Mouse (Mus musculus) gonadal fat pad, adult 2 months (tissue): ENCODE measurements around the gene Ppia. TPM values are rescaled to one million over a fixed set of nuclear protein-coding genes. Genes with fewer than 3 reads are reported as not detected.
A peak's percentile ranks its signal among the peaks of the same experiment; 100 is the strongest.
"Not testable (repeated sequence)": the region's sequence is repeated elsewhere in the genome, so short reads cannot be mapped to it uniquely, and the experiment has no call there.

Source experiments
- DNase-seq: peaks from one replicate; pipeline ENCODE4 v3.0.0-alpha.2; 2012; ENCODE audit warnings: low read depth
- polyA plus RNA-seq: library from polyadenylated mRNA; depleted of rRNA; stranded (reverse); fragments of >200 nt; gene quantifications from 2 replicates; pipeline ENCODE4 v1.2.3, GENCODE M21; 2012; rRNA removed

Ppia gene
- polyA plus RNA-seq, 1 experiment: 1,261 TPM

- no peak for DNase-seq
These were observed 27.3 kb downstream of the Ppia start for GRCm38 (mm10) chr11:6442566-6442965.

GRCm38 (mm10) chr11:6443102-6443501, 27.9 kb downstream of the Ppia start:
- no peak for DNase-seq

- no peak for DNase-seq
These were observed 28.5 kb downstream of the Ppia start for GRCm38 (mm10) chr11:6443727-6444076.

- peak; percentile 95 for DNase-seq
These were observed 29.0 kb downstream of the Ppia start, which contains the start of gene H2afv for GRCm38 (mm10) chr11:6444077-6444853. H2afv (minus strand) TSS chr11:6444443.

- DNase-seq: no peak
These were observed 30.2 kb downstream of the Ppia start for GRCm38 (mm10) chr11:6445441-6445840.

- DNase-seq: no peak
These were observed 30.7 kb downstream of the Ppia start for GRCm38 (mm10) chr11:6445951-6446350.

- DNase-seq: no peak
These were observed 32.2 kb downstream of the Ppia start for GRCm38 (mm10) chr11:6447493-6447892.

GRCm38 (mm10) chr11:6448155-6448554, 32.9 kb downstream of the Ppia start:
- DNase-seq: not testable (repeated sequence)

GRCm38 (mm10) chr11:6456083-6456482, 40.8 kb downstream of the Ppia start:
- DNase-seq: no peak

- DNase-seq: no peak
These were observed 48.1 kb downstream of the Ppia start for GRCm38 (mm10) chr11:6463159-6463837.

- no peak for DNase-seq
These were observed 49.9 kb downstream of the Ppia start for GRCm38 (mm10) chr11:6465122-6465521.

GRCm38 (mm10) chr11:6468541-6468940, 53.3 kb downstream of the Ppia start:
- no peak for DNase-seq

Other genes with a start within 250 kb of the Ppia start
- gene A730071L15Rik, start 215.4 kb upstream of the Ppia start, polyA plus RNA-seq: 0.16 and 0.19 TPM in 2 replicates
- gene Nudcd3, start 215.0 kb upstream of the Ppia start, polyA plus RNA-seq: 43.6 and 52.5 TPM in 2 replicates
- gene Npc1l1, start 185.3 kb upstream of the Ppia start, polyA plus RNA-seq: 2.0 and 3.0 TPM in 2 replicates
- gene Ddx56, start 147.7 kb upstream of the Ppia start, polyA plus RNA-seq: 41.9 and 47.6 TPM in 2 replicates
- 254 and 312 TPM in 2 replicates for gene Tmed4, start 140.6 kb upstream of the Ppia start, polyA plus RNA-seq
- 141 and 207 TPM in 2 replicates for gene Ogdh, start 123.8 kb upstream of the Ppia start, polyA plus RNA-seq
- gene Zmiz2, start 26.4 kb upstream of the Ppia start, polyA plus RNA-seq: 26.3 and 43.1 TPM in 2 replicates
- gene H2afv, start 29.0 kb downstream of the Ppia start, polyA plus RNA-seq: 40.6 and 43.6 TPM in 2 replicates
- 8.3 and 12.2 TPM in 2 replicates for gene Purb, start 60.5 kb downstream of the Ppia start, polyA plus RNA-seq
- 9.0 and 12.1 TPM in 2 replicates for gene Myo1g, start 105.5 kb downstream of the Ppia start, polyA plus RNA-seq
- 82.3 and 84.2 TPM in 2 replicates for gene Ccm2, start 131.4 kb downstream of the Ppia start, polyA plus RNA-seq
- gene Nacad, start 190.6 kb downstream of the Ppia start, polyA plus RNA-seq: 2.0 and 3.3 TPM in 2 replicates
- gene Tbrg4, start 210.6 kb downstream of the Ppia start, polyA plus RNA-seq: 49.1 and 65.2 TPM in 2 replicates
- gene Wap, start 223.2 kb downstream of the Ppia start, polyA plus RNA-seq: 0.29 and 0.78 TPM in 2 replicates
- gene Ramp3, start 243.1 kb downstream of the Ppia start, polyA plus RNA-seq: 164 and 257 TPM in 2 replicates